Mouse (Mus musculus) midbrain, embryonic 16.5 days (tissue): ENCODE measurements around the gene Cd2bp2. TPM values are rescaled to one million over a fixed set of nuclear protein-coding genes. Genes with fewer than 3 reads are reported as not detected.

Experiments
- ATAC-seq: fragments of 200-750 bp; cut with Nextera tagmentation; 2 replicates; pipeline ENCODE4 v1.8.0; 2017; ENCODE audit warnings: moderate TSS enrichment
- H3K27ac ChIP-seq: fragments of 300-500 bp; sonication (generic); 2 replicates; pipeline ENCODE4 v1.5.1; 2014; ENCODE audit warnings: mild to moderate bottlenecking, low read length, mixed read lengths
- H3K27me3 ChIP-seq: fragments of 300-500 bp; sonication (generic); 2 replicates; pipeline ENCODE4 v1.6.1; 2014; ENCODE audit warnings: low read depth, low read length, mixed read lengths; ENCODE audit not compliant: control insufficient read depth, insufficient read depth
- H3K36me3 ChIP-seq: fragments of 300-500 bp; sonication (generic); 2 replicates; pipeline ENCODE4 v1.6.1; 2014; ENCODE audit warnings: mild to moderate bottlenecking, low read length, moderate library complexity, mixed read lengths; ENCODE audit not compliant: control insufficient read depth, insufficient read depth
- H3K4me1 ChIP-seq: fragments of 300-500 bp; sonication (generic); 2 replicates; pipeline ENCODE4 v1.6.1; 2014; ENCODE audit warnings: mild to moderate bottlenecking, low read length, mixed read lengths; ENCODE audit not compliant: control insufficient read depth, insufficient read depth
- H3K4me2 ChIP-seq: fragments of 300-500 bp; sonication (generic); 2 replicates; pipeline ENCODE4 v1.6.1; 2014; ENCODE audit warnings: mild to moderate bottlenecking, low read length, mixed read lengths
- H3K4me3 ChIP-seq: fragments of 300-500 bp; sonication (generic); 2 replicates; pipeline ENCODE4 v1.5.1; 2014; ENCODE audit warnings: low read depth, mild to moderate bottlenecking, low read length, moderate library complexity, mixed read lengths
- H3K9ac ChIP-seq: fragments of 300-500 bp; sonication (generic); 2 replicates; pipeline ENCODE4 v1.6.1; 2014; ENCODE audit warnings: low read depth, low read length, mixed read lengths
- H3K9me3 ChIP-seq: fragments of 300-500 bp; sonication (generic); replicated peaks from 2 replicates; pipeline ENCODE4 v1.6.1; 2014; ENCODE audit warnings: mild to moderate bottlenecking, low read length, mixed read lengths; ENCODE audit not compliant: control insufficient read depth, poor library complexity, severe bottlenecking
- WGBS: fragments of 180-500 bp; shearing (Covaris S2); extraction: QIAGEN DNeasy Blood & Tissue Kit; methylation state at CpG from one replicate; pipeline ENCODE4 v1.1.7; 2014; 5-methylcytosine and 5-hydroxymethylcytosine counted together
- polyA plus RNA-seq: library from polyadenylated mRNA; unstranded; fragments of >200 nt; fragmentation: Nextera tagmentation; extraction: Ambion mirVana; gene quantifications from 2 replicates; pipeline ENCODE4 v1.2.1, GENCODE M21; 2015

Gene Cd2bp2
- polyA plus RNA-seq, 1 experiment from 2014 or later: 76.1 TPM

DNA sequence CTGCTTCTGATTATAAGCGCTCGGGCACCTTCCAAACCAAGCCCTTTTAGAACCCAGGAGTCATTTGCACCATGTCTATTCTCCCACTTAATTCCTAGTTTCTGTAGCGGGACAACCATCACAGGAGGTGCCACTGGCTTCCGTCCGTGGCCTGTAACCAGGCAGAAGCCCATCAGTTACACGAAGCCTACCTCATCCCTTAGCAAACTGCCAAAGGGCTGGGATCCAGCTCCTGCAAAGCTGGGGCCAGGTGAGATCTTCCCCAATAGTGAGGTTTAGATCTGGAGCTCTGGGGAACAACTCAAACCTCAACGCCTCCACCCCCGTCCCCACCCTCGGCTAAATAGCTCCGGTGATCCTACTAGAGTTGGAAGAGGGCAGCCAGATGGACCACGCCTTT is 634 bp upstream of the Cd2bp2 start:
- Histone ChIP-seq H3K4me1 (peaks cover 18% of the 10 kb centered on the region), H3K27me3 (no peaks in the 10 kb centered on the region), H3K4me2 (peak overlapping the region; percentile 64), H3K27ac (peak overlapping the region; percentile 78), H3K9ac (peak overlapping the region; percentile 64), H3K36me3 (peaks cover 39% of the 10 kb centered on the region), H3K9me3 (no peaks in the 10 kb centered on the region), H3K4me3 (peak overlapping the region; percentile 74)
- WGBS: 53% methylated on average over 11 of the region's 11 CpGs
- ATAC-seq: no peak

DNA sequence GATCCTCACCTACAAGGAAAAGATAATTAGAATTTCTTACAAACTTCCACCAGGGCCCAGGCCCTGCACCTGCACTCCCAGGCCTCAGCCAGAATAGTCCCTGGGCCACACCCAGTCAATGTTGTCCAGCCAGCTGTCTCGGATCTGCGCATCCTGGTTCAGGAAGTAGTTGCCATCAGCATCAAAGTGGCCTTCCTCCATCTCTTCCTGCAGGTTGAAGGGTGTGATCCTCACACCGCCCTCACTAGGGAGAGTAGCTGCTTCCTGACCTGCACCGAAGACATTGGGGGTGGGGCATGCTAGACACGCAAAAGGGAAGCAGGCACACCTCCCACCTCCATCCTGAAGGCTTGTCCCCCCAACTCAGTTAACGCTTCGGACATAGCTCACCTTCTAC is 1.2 kb downstream of the Cd2bp2 start:
- no peaks in the 10 kb centered on the region for H3K27me3 ChIP-seq
- 89% methylated on average over 7 of the region's 7 CpGs for WGBS
- H3K27ac ChIP-seq: no peak overlapping the region
- peaks cover 18% of the 10 kb centered on the region for H3K4me1 ChIP-seq
- ATAC-seq: no peak
- H3K9ac ChIP-seq: peak overlapping the region; percentile 67
- H3K9me3 ChIP-seq: no peaks in the 10 kb centered on the region
- H3K4me2 ChIP-seq: peak overlapping the region; percentile 91
- peak overlapping the region; percentile 74 for H3K4me3 ChIP-seq
- peaks cover 29% of the 10 kb centered on the region for H3K36me3 ChIP-seq

DNA sequence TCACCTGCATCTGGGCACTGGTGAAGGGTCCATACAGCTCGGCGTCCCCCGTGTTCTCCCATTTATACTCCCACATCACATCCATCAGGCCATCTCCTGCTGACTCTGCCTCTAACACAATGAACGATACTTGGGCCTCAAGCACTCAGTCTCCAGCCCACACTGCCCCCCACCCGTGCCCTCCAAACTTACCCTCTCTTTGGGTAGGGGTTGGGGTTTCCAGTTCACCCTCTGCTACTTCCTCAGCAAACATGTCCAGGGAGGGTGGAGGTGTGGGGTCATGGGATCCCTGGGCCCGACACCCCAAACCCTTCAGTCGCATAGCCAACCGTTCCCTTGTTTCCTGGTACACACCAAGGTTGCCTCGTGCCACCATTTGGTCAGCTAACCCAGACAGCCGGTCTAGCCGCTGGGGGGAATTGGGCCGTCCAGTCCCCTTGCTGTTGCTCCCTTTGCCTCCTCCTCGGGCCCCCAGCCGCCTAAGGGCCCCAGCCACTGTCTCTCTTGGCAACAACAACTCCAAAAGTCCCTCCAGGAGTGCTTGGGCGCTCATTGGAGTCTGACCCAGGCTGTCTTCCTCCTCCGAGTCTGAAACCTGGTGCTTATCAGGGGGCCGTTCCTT is 1.7 kb downstream of the Cd2bp2 start:
- Histone ChIP-seq H3K4me3 (no peak overlapping the region), H3K9ac (no peak overlapping the region), H3K27me3 (no peaks in the 10 kb centered on the region), H3K4me2 (peak overlapping the region; percentile 91; the same call in 1 of the 2 replicates), H3K27ac (no peak overlapping the region), H3K9me3 (no peaks in the 10 kb centered on the region), H3K36me3 (peaks cover 24% of the 10 kb centered on the region), H3K4me1 (peaks cover 18% of the 10 kb centered on the region)
- WGBS: 95% methylated on average over 17 of the region's 17 CpGs
- no peak for ATAC-seq

DNA sequence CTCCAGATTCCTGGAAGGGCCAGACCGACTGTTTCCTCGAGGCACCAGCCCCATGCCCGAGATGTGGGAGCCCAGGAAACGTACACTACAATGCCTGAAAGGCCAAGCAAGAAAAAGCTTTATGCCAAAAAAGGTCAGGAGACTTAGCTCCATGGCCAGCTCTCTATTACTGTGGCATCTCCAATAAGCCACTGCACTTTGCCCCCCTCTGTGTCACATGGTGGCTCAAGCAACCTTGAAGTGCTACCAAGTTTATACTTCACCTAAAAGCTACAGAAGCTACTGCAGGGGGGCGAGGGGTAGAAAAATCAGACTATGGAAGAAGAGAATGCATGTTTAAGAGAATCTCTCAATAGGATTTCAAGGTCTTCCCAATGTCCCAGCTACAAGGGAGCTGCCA is 2.9 kb downstream of the Cd2bp2 start:
- WGBS: 97% methylated on average over 5 of the region's 5 CpGs
- no peak overlapping the region for H3K27ac ChIP-seq
- H3K36me3 ChIP-seq: peaks cover 14% of the 10 kb centered on the region
- H3K9me3 ChIP-seq: no peaks in the 10 kb centered on the region
- no peak overlapping the region for H3K9ac ChIP-seq
- H3K4me2 ChIP-seq: no peak overlapping the region
- H3K27me3 ChIP-seq: no peaks in the 10 kb centered on the region
- no peak for ATAC-seq
- peaks cover 18% of the 10 kb centered on the region for H3K4me1 ChIP-seq
- no peak overlapping the region for H3K4me3 ChIP-seq

GRCm38 (mm10) chr7:127190672-127191071 is 5.2 kb downstream of the Cd2bp2 start:
- H3K9ac ChIP-seq: no peak overlapping the region
- H3K4me2 ChIP-seq: no peak overlapping the region
- H3K27me3 ChIP-seq: no peaks in the 10 kb centered on the region
- H3K4me3 ChIP-seq: no peak overlapping the region
- peaks cover 9% of the 10 kb centered on the region; the same call in 1 of the 2 replicates for H3K36me3 ChIP-seq
- H3K4me1 ChIP-seq: peaks cover 14% of the 10 kb centered on the region
- no peak overlapping the region for H3K27ac ChIP-seq
- ATAC-seq: no peak
- 82% methylated on average over 6 of the region's 6 CpGs for WGBS
- no peaks in the 10 kb centered on the region for H3K9me3 ChIP-seq

DNA sequence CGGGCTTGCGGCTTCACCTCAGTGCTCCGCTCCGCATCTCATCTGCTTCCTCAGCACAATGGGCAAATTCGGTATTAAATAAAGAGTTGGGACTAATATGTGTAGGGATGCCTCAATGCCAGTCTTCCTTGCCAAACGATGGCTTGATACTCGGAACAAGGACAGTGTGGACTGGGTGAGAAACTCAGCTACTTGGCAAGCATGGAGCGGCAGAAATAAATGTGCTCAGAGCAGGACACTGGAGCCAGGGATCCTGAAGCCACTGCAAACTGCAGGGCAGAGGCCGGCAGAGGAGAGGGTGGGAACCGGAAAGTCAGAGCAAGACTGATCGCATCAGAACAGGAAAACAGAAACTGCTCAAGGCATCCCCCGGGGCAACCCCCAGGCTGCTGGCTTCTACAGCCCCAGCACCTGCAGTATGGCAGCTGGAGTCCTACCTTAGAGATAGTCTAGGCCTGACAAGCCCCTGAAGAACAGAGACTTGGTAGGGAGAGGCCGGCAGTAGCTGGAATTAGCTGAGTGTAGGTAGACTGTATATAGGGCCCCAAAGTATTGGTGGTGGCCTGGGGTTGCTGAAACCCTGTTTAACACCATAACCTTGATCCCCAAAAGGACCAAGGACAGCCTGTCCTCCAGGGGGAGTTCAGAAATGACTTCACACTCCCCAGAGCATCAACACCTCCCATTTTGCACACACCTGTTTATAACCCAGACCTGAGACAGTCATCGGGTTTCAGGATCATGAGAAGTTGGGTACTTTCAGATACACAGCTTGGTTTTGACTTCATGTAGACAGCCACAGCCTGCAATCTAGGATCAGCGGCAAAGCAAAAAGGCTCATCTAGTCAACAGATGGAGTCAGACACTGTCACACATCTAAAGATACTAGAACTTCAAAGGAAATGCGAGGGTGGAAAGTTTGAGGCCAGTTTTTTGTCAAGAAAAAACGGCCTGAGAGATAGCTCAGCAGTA is 7.3 kb downstream of the Cd2bp2 start:
- peaks cover 7% of the 10 kb centered on the region; the same call in 1 of the 2 replicates for H3K36me3 ChIP-seq
- H3K4me2 ChIP-seq: no peak overlapping the region
- no peaks in the 10 kb centered on the region for H3K27me3 ChIP-seq
- H3K4me3 ChIP-seq: no peak overlapping the region
- no peaks in the 10 kb centered on the region for H3K9me3 ChIP-seq
- no peak overlapping the region for H3K27ac ChIP-seq
- no peak overlapping the region for H3K9ac ChIP-seq
- no peaks in the 10 kb centered on the region for H3K4me1 ChIP-seq
- 89% methylated on average over 17 of the region's 17 CpGs for WGBS
- no peak for ATAC-seq

DNA sequence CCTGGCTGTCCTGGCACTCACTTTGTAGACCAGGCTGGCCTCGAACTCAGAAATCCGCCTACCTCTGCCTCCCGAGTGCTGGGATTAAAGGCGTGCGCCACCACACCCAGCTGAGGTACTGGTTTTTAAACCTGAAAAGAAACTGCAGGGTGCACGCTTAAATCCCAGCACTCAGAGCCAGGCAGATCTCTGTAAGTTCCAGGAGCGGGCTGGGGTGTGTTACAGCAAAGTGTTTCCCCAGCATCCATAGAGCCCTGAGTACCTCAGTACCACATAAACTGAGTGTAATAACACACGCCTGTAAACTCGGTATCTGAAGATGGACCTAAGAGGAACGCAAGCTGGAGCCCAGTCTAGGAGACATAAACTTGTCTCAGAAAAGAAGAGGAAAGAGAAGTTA is 8.5 kb downstream of the Cd2bp2 start:
- Histone ChIP-seq H3K27ac (no peak overlapping the region), H3K4me3 (no peak overlapping the region), H3K4me2 (no peak overlapping the region), H3K27me3 (no peaks in the 10 kb centered on the region), H3K36me3 (peaks cover 5% of the 10 kb centered on the region; the same call in 1 of the 2 replicates), H3K9me3 (no peaks in the 10 kb centered on the region), H3K4me1 (no peaks in the 10 kb centered on the region), H3K9ac (no peak overlapping the region)
- no peak for ATAC-seq
- WGBS: 70% methylated on average over 10 of the region's 10 CpGs

DNA sequence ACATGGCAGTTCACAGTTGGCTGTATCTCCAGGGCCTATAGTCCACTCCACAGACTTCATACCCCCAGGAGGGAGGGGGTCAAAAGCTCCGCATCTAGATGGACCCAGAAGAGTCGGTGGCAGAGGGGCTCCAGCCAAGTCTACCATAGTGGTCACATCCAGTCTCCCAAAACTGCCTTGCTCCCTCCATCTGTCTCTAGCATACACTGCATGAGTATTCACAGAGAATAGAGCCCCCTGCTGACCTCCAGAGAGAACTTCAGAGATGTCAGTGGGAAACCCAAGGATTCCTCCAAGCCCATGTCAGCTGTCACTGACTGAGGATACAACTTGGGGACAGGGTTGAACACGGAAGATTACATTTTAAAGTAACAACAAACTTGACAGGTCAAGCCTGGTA is 10.2 kb downstream of the Cd2bp2 start:
- 67% methylated on average over 3 of the region's 3 CpGs for WGBS
- H3K27me3 ChIP-seq: no peaks in the 10 kb centered on the region

GRCm38 (mm10) chr7:127184720-127185119 is 11.1 kb downstream of the Cd2bp2 start:
- no peaks in the 10 kb centered on the region for H3K36me3 ChIP-seq
- no peaks in the 10 kb centered on the region for H3K9me3 ChIP-seq
- no peaks in the 10 kb centered on the region for H3K4me1 ChIP-seq
- H3K4me3 ChIP-seq: no peak overlapping the region
- no peaks in the 10 kb centered on the region for H3K27me3 ChIP-seq
- no peak overlapping the region for H3K4me2 ChIP-seq
- H3K9ac ChIP-seq: no peak overlapping the region
- no CpG with 5 or more reads among the region's 1 CpGs for WGBS
- no peak overlapping the region for H3K27ac ChIP-seq
- ATAC-seq: no peak

More for the DNA sequence above, 10.2 kb downstream of the Cd2bp2 start:
- Histone ChIP-seq H3K9ac (no peak overlapping the region), H3K4me3 (no peak overlapping the region), H3K9me3 (no peaks in the 10 kb centered on the region), H3K4me2 (no peak overlapping the region), H3K27ac (no peak overlapping the region), H3K4me1 (no peaks in the 10 kb centered on the region), H3K36me3 (no peaks in the 10 kb centered on the region)
- ATAC-seq: no peak
